Mouse (Mus musculus): Measurements from ENCODE around the gene Rad9a. TPM values are rescaled to one million over a fixed set of nuclear protein-coding genes. Genes with fewer than 3 reads are reported as not detected.
A peak's percentile ranks its signal among the peaks of the same experiment; 100 is the strongest.

Gene Rad9a
- polyA plus RNA-seq, 1 experiment from 2014 or later, result 35.0 TPM

DNA sequence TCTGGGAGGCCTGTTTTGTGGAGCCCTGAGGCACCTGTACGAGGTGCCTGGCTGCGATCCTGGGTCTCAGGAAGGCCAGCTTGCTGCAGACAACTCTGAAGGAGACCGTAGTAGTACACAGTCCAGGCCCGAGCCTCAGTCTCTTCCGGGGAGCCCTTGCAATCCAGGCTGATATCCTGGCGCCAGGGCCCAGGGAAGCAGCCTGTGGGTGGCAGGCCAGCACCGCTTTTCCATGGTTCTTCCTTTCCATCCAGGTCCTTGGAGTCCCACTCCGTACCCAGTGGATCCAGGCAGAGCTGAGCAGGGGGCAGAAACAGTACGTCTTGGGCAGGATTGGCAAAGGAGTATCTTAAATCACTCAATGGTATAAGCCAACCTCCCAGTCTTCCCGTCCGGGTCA lies 28.5 kb downstream of the Rad9a start:
- H3K4me3 ChIP-seq (replicated peaks), result no peak overlapping the region
- no peak overlapping the region for H3K4me2 ChIP-seq (replicated peaks)
- H3K9me3 ChIP-seq (replicated peaks), result no peaks in the 10 kb centered on the region
- no peak overlapping the region for H3K27ac ChIP-seq (replicated peaks)
- WGBS, result 53% methylated on average over 11 of the region's 11 CpGs
- H3K36me3 ChIP-seq, result no peaks in the 10 kb centered on the region
- H3K9ac ChIP-seq, result no peak overlapping the region
- ATAC-seq (ENCODE audit: insufficient number of reproducible peaks, low FRiP score, low TSS enrichment, low read depth), result no peak
- no peaks in the 10 kb centered on the region for H3K27me3 ChIP-seq
- peaks cover 36% of the 10 kb centered on the region for H3K4me1 ChIP-seq

DNA sequence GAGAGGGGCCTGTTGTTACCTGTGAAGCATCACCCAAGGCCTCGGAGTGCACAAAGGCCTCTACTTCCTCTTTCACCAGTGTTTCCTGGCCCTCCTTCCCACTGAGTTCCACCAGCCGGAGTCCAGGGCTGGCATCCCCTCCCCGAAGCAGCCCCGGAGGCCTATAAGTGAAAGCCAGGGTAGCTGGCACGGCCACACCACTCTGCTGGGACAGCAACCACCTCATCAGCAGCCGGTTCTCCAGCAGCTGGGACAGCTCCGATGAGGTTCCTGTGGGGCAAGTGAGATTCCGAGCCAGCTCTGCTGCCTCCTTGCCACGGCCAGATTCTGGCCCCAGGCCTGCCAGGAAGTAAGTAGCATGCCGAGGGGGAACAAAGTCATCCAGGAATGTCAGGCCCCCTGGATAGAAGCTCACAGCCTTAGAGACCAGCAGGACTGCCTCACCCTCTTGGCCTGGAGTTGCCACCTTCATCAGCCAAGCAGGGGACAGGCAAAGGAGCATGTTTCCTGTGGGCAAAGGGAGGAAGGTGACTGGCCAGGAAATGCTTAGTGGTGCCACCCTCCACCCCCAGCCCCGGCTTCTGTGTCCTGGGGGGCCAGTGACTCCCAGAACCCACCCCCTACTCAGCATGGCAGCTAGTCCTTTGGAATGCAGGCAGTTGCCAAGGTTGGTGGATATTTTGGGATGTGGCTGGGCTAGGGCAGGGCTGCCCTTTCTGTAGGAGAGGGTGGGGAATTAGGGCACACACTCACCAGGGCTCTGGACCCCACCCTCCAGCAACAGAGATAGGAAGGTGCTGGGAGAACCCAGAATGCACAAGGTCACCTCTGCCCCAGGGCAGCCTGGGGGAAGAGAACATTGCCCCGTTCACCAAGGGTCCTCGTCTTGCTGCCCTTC lies 29.8 kb downstream of the Rad9a start:
- H3K9ac ChIP-seq, result no peak overlapping the region

DNA sequence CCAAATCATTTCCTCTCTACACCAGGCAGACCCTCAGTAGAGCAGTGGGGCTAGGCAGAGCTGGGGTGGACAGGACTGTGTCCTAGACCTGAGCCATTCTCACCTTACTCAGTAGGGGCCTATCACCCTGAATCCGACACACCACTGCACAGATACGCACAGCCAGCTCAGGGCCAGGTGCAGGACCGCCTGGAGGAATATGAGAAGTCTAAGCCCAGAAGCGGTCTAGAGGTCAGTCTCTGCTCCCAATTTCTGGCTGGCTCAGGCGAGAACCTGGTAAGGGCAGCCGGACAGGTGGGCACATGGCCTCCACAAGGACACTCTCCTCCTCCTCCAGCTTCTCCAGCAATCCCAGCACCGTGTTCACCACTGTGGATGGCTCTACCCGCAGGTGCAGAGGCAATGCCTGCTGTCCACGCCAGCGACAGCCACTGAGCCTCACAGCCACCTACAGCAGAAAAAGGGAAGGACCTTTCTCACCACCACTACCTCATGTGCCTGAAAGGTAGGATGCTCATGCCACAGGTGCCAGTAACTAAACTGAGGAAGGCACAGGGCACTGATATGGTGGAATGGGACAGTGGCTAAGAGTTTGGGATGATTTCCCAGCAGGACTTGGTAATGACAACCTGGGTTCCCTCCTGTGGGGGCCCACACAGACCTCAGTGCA lies 30.6 kb downstream of the Rad9a start:
- Histone ChIP-seq H3K27me3 (no peaks in the 10 kb centered on the region), H3K27ac (replicated peaks) (no peak overlapping the region), H3K4me2 (replicated peaks) (no peak overlapping the region), H3K9ac (no peak overlapping the region), H3K4me1 (peaks cover 34% of the 10 kb centered on the region), H3K36me3 (no peaks in the 10 kb centered on the region), H3K9me3 (replicated peaks) (no peaks in the 10 kb centered on the region), H3K4me3 (replicated peaks) (no peak overlapping the region)
- WGBS, result 86% methylated on average over 10 of the region's 10 CpGs
- ATAC-seq (ENCODE audit: insufficient number of reproducible peaks, low FRiP score, low TSS enrichment, low read depth), result no peak

More for the DNA sequence above, 29.8 kb downstream of the Rad9a start:
- 56% methylated on average over 13 of the region's 13 CpGs for WGBS
- ATAC-seq (ENCODE audit: insufficient number of reproducible peaks, low FRiP score, low TSS enrichment, low read depth), result no peak
- no peaks in the 10 kb centered on the region for H3K27me3 ChIP-seq
- no peaks in the 10 kb centered on the region for H3K36me3 ChIP-seq
- no peak overlapping the region for H3K4me3 ChIP-seq (replicated peaks)
- H3K4me2 ChIP-seq (replicated peaks), result no peak overlapping the region
- peaks cover 36% of the 10 kb centered on the region for H3K4me1 ChIP-seq
- H3K9me3 ChIP-seq (replicated peaks), result no peaks in the 10 kb centered on the region
- H3K27ac ChIP-seq (replicated peaks), result peak overlapping the region; percentile 65

DNA sequence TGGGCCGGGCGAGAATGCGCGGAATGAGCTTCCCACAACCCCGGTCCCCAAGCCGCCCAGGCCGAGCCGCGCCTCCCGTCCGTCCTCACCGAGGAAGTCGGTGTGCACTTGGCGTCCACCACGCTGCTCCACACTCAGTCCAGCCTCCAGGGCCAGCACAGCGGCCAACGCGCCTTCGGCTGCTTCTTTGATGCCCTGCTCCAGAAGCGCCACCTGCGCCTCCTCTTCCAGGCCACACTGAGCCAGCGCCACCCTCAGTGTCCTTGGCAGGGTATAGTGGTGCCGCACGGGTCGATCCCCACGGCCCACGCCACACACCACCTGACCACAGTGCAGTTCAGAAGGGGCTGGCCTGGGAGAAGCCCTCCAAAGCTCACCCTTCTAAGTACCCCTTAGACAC lies 31.7 kb downstream of the Rad9a start:
- Histone ChIP-seq H3K27ac (replicated peaks) (peak overlapping the region; percentile 91), H3K4me1 (peaks cover 25% of the 10 kb centered on the region), H3K4me2 (replicated peaks) (peak overlapping the region; percentile 91), H3K9ac (peak overlapping the region; percentile 74), H3K4me3 (replicated peaks) (peak overlapping the region; percentile 52), H3K9me3 (replicated peaks) (no peaks in the 10 kb centered on the region), H3K27me3 (no peaks in the 10 kb centered on the region), H3K36me3 (no peaks in the 10 kb centered on the region)
- peak; percentile 32 for ATAC-seq (ENCODE audit: insufficient number of reproducible peaks, low FRiP score, low TSS enrichment, low read depth)
- WGBS, result 4% methylated on average over 27 of the region's 27 CpGs

DNA sequence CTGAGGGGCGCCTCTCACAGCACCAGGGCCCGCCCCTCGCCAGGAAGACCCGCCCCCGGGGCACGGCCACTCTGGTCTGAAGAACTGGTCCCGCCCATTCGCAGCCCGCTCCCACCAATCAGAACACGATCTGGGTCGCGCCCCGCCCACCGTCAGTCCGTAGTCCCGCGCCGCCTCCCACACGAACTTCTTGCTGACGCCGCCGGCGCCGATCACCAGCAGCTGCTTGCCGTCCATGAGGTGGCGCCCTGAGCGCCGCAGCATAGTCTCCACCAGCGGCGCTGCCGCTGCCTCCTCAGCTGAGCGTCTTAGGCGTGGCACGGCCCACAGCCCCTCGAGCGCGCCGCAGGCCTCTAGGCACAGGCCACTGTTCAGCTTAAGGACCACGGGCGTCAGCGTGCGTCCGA lies 32.1 kb downstream of the Rad9a start:
- H3K36me3 ChIP-seq, result no peaks in the 10 kb centered on the region
- peak overlapping the region; percentile 74 for H3K9ac ChIP-seq
- WGBS, result under 1% methylated on average over 43 of the region's 43 CpGs
- H3K27me3 ChIP-seq, result no peaks in the 10 kb centered on the region
- ATAC-seq (ENCODE audit: insufficient number of reproducible peaks, low FRiP score, low TSS enrichment, low read depth), result peak; percentile 94
- peak overlapping the region; percentile 91 for H3K4me2 ChIP-seq (replicated peaks)
- H3K9me3 ChIP-seq (replicated peaks), result no peaks in the 10 kb centered on the region
- H3K27ac ChIP-seq (replicated peaks), result peak overlapping the region; percentile 91
- peak overlapping the region; percentile 52 for H3K4me3 ChIP-seq (replicated peaks)
- H3K4me1 ChIP-seq, result peaks cover 25% of the 10 kb centered on the region

DNA sequence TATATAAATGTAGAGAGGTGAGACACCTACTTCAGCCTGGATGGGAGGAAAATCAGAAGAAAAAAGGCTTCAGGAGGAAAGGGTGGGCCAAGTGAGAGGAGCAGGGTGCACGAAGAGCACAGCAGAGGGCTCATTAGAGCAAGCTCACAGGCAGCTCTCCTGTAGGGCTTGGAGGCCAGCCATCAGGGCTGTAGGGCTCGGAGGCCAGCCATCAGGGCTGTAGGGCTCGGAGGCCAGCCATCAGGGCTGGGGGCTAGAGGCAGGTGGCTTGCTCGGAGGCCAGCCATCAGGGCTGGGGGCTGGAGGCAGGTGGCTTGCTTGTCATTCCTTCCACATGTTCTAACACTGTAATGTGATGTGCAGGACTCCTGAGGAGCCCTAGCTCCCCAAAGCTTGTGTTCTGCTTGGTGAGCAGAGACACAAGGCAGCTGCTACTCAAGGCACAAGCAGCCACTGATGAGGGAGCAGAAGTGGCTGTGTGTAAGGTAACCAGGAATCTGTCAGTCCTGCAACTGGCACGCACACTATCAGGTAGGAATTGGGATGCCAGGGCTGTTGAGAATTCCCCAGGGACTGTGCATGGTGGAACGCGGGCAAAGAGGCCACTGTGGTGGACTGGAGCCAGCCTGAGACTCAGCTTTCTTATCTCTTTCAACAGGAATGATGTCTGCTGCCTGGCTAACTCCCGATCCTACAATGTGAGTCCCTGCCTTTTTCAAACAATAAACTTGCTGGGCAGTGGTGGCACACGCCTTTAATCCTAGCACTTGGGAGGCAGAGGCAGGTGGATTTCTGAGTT lies 34.6 kb downstream of the Rad9a start:
- peaks cover 29% of the 10 kb centered on the region for H3K4me1 ChIP-seq
- no peaks in the 10 kb centered on the region for H3K9me3 ChIP-seq (replicated peaks)
- no peak overlapping the region for H3K4me2 ChIP-seq (replicated peaks)
- no peaks in the 10 kb centered on the region for H3K36me3 ChIP-seq
- 77% methylated on average over 9 of the region's 9 CpGs for WGBS
- H3K27me3 ChIP-seq, result no peaks in the 10 kb centered on the region
- no peak overlapping the region for H3K27ac ChIP-seq (replicated peaks)
- H3K9ac ChIP-seq, result no peak overlapping the region
- ATAC-seq (ENCODE audit: insufficient number of reproducible peaks, low FRiP score, low TSS enrichment, low read depth), result no peak
- H3K4me3 ChIP-seq (replicated peaks), result no peak overlapping the region

DNA sequence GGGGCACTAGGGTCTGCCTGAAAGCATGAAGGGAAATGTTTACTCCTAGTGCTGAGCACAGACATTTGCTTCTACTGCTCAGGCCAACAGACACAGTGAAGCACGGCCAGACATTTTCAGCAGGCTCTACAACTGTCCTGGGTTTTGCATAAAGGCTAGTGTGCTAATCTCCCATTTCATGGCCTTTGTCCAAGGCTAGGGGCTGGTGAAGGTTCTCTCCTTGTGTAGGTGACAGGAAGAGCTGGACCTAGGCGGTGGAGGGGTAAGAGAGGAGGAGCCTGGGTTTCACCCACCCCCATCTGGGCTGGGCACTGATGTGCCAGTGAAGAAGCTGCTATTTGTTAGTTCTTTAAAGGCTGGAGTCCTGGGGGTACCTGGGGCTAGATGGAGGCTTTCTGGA lies 36.7 kb downstream of the Rad9a start:
- H3K4me1 ChIP-seq, result peaks cover 14% of the 10 kb centered on the region
- H3K36me3 ChIP-seq, result peaks cover 18% of the 10 kb centered on the region
- ATAC-seq (ENCODE audit: insufficient number of reproducible peaks, low FRiP score, low TSS enrichment, low read depth), result no peak
- no peaks in the 10 kb centered on the region for H3K27me3 ChIP-seq
- 80% methylated on average over 2 of the region's 2 CpGs for WGBS
- H3K9me3 ChIP-seq (replicated peaks), result no peaks in the 10 kb centered on the region
- H3K9ac ChIP-seq, result no peak overlapping the region
- H3K4me2 ChIP-seq (replicated peaks), result no peak overlapping the region
- H3K27ac ChIP-seq (replicated peaks), result no peak overlapping the region
- H3K4me3 ChIP-seq (replicated peaks), result no peak overlapping the region

DNA sequence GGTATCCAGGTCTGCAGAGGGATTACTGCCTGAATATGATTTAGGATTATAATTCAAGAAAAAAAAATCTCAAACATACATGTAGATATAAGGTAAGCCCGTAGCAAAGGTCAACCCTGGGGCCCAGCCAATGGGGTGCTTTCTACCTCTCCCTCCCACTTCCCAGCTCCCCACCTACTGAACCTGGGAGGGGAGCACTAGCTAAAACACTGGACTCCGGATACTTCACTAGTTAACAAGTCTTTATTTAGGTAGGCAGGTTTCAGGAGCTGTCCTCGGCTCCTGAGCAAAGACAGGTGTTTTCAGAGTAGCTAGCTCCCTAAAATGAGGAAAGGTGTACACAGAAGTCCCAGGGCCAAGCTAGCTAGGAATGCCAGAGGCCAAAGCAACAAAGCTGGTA lies 37.4 kb downstream of the Rad9a start:
- 77% methylated on average over 3 of the region's 3 CpGs for WGBS
- Histone ChIP-seq H3K4me3 (replicated peaks) (no peak overlapping the region), H3K27ac (replicated peaks) (no peak overlapping the region), H3K9me3 (replicated peaks) (no peaks in the 10 kb centered on the region), H3K4me1 (peaks cover 12% of the 10 kb centered on the region), H3K36me3 (peaks cover 25% of the 10 kb centered on the region), H3K9ac (no peak overlapping the region), H3K4me2 (replicated peaks) (no peak overlapping the region), H3K27me3 (no peaks in the 10 kb centered on the region)
- ATAC-seq (ENCODE audit: insufficient number of reproducible peaks, low FRiP score, low TSS enrichment, low read depth), result no peak

DNA sequence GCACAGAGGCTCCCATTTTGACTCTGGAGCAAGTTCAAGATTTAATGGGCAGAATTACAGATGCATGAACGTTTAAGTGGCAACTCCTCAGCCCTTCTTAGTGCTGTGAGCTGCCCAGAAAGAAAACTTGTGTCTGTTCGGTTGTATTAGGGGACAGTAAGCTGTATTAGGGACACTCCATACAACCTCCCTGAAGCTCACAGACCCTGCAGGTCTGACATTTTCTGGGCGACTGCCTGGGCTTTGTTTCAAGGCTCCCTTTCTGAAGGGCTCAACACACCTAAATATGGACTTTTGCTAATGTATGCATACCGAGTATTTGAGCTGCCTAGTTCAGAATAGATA lies 37.9 kb downstream of the Rad9a start:
- H3K27me3 ChIP-seq, result no peaks in the 10 kb centered on the region
- peak overlapping the region; percentile 44 for H3K9ac ChIP-seq
- H3K4me3 ChIP-seq (replicated peaks), result peak overlapping the region; percentile 77
- H3K4me2 ChIP-seq (replicated peaks), result peak overlapping the region; percentile 55
- no peak for ATAC-seq (ENCODE audit: insufficient number of reproducible peaks, low FRiP score, low TSS enrichment, low read depth)
- 30% methylated on average over 4 of the region's 4 CpGs for WGBS
- peaks cover 12% of the 10 kb centered on the region for H3K4me1 ChIP-seq
- H3K27ac ChIP-seq (replicated peaks), result peak overlapping the region; percentile 70
- H3K9me3 ChIP-seq (replicated peaks), result no peaks in the 10 kb centered on the region
- peaks cover 30% of the 10 kb centered on the region for H3K36me3 ChIP-seq

DNA sequence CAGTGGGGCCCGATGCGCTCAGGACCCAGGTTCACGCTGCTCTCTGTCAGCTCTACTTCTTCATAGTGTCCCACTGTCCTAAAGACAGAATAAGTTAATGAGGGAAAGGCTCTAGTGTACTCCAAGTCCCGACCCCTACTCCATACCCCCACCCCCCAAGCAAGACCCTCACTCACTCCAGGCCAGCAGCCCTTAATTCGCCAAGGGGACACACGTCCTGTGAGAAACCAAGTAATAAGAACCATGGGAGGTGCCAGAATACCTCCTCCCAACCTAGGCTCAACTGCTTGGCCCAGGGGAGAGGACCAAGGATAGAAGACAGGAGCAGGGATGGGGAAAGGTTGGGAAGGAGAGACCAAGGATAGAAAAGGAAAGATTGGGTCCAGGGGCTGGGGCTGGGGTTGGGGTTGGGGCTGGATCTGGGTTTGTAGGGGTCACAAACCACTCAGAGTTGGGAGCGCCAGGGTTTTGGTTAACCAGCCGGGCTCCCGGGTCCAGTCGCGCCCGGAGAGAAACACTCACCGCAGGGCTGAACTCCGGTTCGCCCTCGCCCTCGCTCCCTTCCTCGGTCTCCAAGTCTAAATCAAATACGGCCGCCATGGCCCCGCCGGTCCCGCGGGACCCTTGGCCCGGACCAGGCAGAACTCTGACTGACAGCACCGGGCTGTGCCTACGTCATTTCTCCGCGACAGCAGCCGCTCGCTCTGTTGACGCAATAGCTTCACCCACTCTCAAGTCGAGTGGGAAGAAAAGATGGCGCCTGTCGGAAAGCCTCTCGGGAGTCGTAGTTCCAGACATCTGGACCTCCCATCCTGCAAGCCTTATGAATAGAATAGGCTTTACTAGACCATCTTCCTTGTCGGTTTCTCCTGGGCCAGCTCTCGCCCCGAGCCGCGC lies 38.6 kb downstream of the Rad9a start, which contains the start of gene Rps6kb2:
Gene Rps6kb2, minus strand, starts transcription at position 709 of the 897 bp plus-strand sequence.
- Histone ChIP-seq H3K4me2 (replicated peaks) (peak within 1 kb of the TSS; percentile 88), H3K9me3 (replicated peaks) (no peaks in the 10 kb centered on the region), H3K27me3 (no peaks in the 10 kb centered on the region), H3K4me1 (peaks cover 12% of the 10 kb centered on the region), H3K36me3 (peaks cover 37% of the 10 kb centered on the region), H3K4me3 (replicated peaks) (peak within 1 kb of the TSS; percentile 77), H3K9ac (peak within 1 kb of the TSS; percentile 66), H3K27ac (replicated peaks) (peak within 1 kb of the TSS; percentile 70)
- 7% methylated on average over 42 of the region's 42 CpGs for WGBS
- peak; percentile 84 for ATAC-seq (ENCODE audit: insufficient number of reproducible peaks, low FRiP score, low TSS enrichment, low read depth)
